Mouse (Mus musculus) kidney, adult 2 months (tissue): ENCODE results near the gene Il9r.

Experiments
- CTCF ChIP-seq: fragments of 200-500 bp; conservative IDR thresholded peaks from 2 replicates; pipeline ENCODE4 v1.5.1; 2011; ENCODE audit warnings: low read depth, mild to moderate bottlenecking, control low read depth, low read length, moderate library complexity, mixed read lengths; ENCODE audit not compliant: insufficient read depth, insufficient read length
- POLR2A ChIP-seq: fragments of 200-500 bp; IDR thresholded peaks from one replicate; pipeline ENCODE4 v1.6.1; 2011; ENCODE audit warnings: low read depth, low read length, control low read depth

DNA sequence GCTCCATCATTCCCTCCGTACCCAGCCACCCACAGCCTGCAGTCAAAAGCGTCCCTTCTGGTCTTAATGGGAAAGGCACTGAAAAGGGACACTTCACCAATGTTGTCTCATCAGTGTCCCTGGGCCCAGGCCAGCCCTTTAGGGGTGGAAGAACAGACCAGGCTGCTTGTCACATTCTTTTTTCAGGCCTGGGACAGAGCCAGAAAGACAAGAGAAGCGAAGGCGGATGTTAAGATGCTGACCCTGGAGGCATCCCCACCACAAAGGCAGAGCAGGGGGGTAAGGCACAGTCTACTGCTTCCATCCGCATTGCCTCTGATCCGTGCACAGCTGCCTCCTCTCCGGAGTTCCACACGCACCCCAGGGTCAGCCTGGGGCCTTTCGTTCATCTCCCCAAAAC, 10.0 kb downstream of the Il9r start:
- TF ChIP-seq CTCF (no peak), POLR2A (no peak)
